Mouse (Mus musculus) lung, embryonic 14.5 days (tissue): ENCODE data around the gene Gm28053. TPM values are rescaled to one million over a fixed set of nuclear protein-coding genes. Genes with fewer than 3 reads are reported as not detected.

ENCODE experiments used
- ATAC-seq: fragments of 200-750 bp; cut with Nextera tagmentation; 2 replicates; pipeline ENCODE4 v1.8.0; 2017; ENCODE audit warnings: mild to moderate bottlenecking, moderate TSS enrichment, moderate library complexity; ENCODE audit not compliant: insufficient read depth
- DNase-seq: peaks from one replicate; pipeline ENCODE4 v3.0.0-alpha.2; 2015
- H3K27ac ChIP-seq: fragments of 300-500 bp; sonication (generic); 2 replicates; pipeline ENCODE4 v1.5.1; 2014; ENCODE audit warnings: low read depth, mild to moderate bottlenecking, moderate library complexity
- H3K27me3 ChIP-seq: fragments of 300-500 bp; sonication (generic); 2 replicates; pipeline ENCODE4 v1.6.1; 2014; ENCODE audit warnings: low read length, control low read depth; ENCODE audit not compliant: insufficient read depth
- H3K36me3 ChIP-seq: fragments of 300-500 bp; sonication (generic); 2 replicates; pipeline ENCODE4 v1.6.1; 2014; ENCODE audit warnings: control low read depth; ENCODE audit not compliant: insufficient read depth
- H3K4me1 ChIP-seq: fragments of 300-500 bp; sonication (generic); 2 replicates; pipeline ENCODE4 v1.6.1; 2014; ENCODE audit warnings: antibody characterized with exemption, control low read depth; ENCODE audit not compliant: insufficient read depth
- H3K4me2 ChIP-seq: fragments of 300-500 bp; sonication (generic); 2 replicates; pipeline ENCODE4 v1.6.1; 2014; ENCODE audit warnings: mild to moderate bottlenecking
- H3K4me3 ChIP-seq: fragments of 300-500 bp; sonication (generic); 2 replicates; pipeline ENCODE4 v1.5.1; 2014; ENCODE audit warnings: low read depth, low read length
- H3K9ac ChIP-seq: fragments of 300-500 bp; sonication (generic); 2 replicates; pipeline ENCODE4 v1.6.1; 2014
- H3K9me3 ChIP-seq: fragments of 300-500 bp; sonication (generic); 2 replicates; pipeline ENCODE4 v1.6.1; 2016; ENCODE audit warnings: low read depth, low read length, control low read depth
- CTCF ChIP-seq: IDR thresholded peaks from 2 replicates; pipeline ENCODE4 v1.5.1; 2016; ENCODE audit warnings: antibody characterized with exemption, low read depth
- WGBS: fragments of 180-500 bp; shearing (Covaris S2); extraction: QIAGEN DNeasy Blood & Tissue Kit; methylation state at CpG from one replicate; pipeline ENCODE4 v1.1.7; 2014; 5-methylcytosine and 5-hydroxymethylcytosine counted together
- polyA plus RNA-seq: library from polyadenylated mRNA; unstranded; fragments of >200 nt; fragmentation: Nextera tagmentation; extraction: Ambion mirVana; gene quantifications from 2 replicates; pipeline ENCODE4 v1.2.1, GENCODE M21; 2014

The Gm28053 gene
- polyA plus RNA-seq, 1 experiment from 2014 or later: 3.8 TPM

GRCm38 (mm10) chr6:48702601-48703000, 15.8 kb upstream of the Gm28053 start:
- H3K4me3 ChIP-seq: no peak overlapping the region
- no peaks in the 10 kb centered on the region for H3K4me1 ChIP-seq
- 66% methylated on average over 5 of the region's 5 CpGs for WGBS
- H3K9ac ChIP-seq: no peak overlapping the region
- no peak overlapping the region for H3K27ac ChIP-seq
- H3K27me3 ChIP-seq: no peaks in the 10 kb centered on the region
- 0 out of 2 replicates have a peak, but pooled peaks cover 5% of the 10 kb centered on the region for H3K36me3 ChIP-seq
- H3K9me3 ChIP-seq: no peaks in the 10 kb centered on the region
- H3K4me2 ChIP-seq: no peak overlapping the region
- no peak for TF ChIP-seq CTCF
- no peak for ATAC-seq
- DNase-seq: no peak

GRCm38 (mm10) chr6:48704146-48704545, 14.3 kb upstream of the Gm28053 start:
- DNase-seq (no peak), ATAC-seq (no peak)
- Histone ChIP-seq H3K4me2 (no peak overlapping the region), H3K27ac (no peak overlapping the region), H3K9ac (no peak overlapping the region), H3K36me3 (0 out of 2 replicates have a peak, but pooled peaks cover 5% of the 10 kb centered on the region), H3K4me3 (no peak overlapping the region), H3K4me1 (no peaks in the 10 kb centered on the region), H3K27me3 (no peaks in the 10 kb centered on the region), H3K9me3 (no peaks in the 10 kb centered on the region)
- TF ChIP-seq CTCF: no peak

GRCm38 (mm10) chr6:48706130-48706529, 12.3 kb upstream of the Gm28053 start:
- Histone ChIP-seq H3K27ac (0 out of 2 replicates have a peak overlapping the region, but pooled peaks have one; percentile 30), H3K4me1 (no peaks in the 10 kb centered on the region), H3K27me3 (no peaks in the 10 kb centered on the region), H3K4me2 (peak overlapping the region; percentile 36), H3K9ac (no peak overlapping the region; the same call in 1 of the 2 replicates), H3K9me3 (no peaks in the 10 kb centered on the region), H3K36me3 (0 out of 2 replicates have a peak, but pooled peaks cover 5% of the 10 kb centered on the region), H3K4me3 (peak overlapping the region; percentile 14; the same call in 1 of the 2 replicates)
- WGBS: 62% methylated on average over 3 of the region's 3 CpGs
- no peak for ATAC-seq
- no peak for TF ChIP-seq CTCF
- DNase-seq: no peak

DNA sequence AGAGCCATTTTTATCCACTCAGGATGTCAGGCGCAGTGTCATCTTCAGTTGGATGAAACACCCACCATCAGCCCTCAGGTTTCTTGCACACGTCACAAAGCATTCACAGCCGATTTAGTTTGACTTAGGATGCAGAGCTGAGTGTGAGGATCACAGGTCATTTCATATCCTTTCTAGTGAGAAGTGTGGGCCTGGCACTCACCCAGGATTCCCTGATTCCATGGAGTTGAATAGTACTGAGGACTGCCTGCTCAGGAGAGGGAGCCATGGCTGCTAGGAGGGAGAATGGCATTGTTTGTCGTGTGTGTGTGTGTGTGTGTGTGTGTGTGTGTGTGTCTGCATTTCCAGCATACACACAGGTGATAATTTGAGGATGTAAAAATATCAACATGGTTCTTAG, 1.9 kb downstream of the Gm28053 start:
- Histone ChIP-seq H3K4me2 (no peak overlapping the region), H3K36me3 (no peaks in the 10 kb centered on the region), H3K27ac (no peak overlapping the region), H3K27me3 (no peaks in the 10 kb centered on the region), H3K9ac (no peak overlapping the region), H3K4me3 (no peak overlapping the region), H3K4me1 (no peaks in the 10 kb centered on the region), H3K9me3 (no peaks in the 10 kb centered on the region)
- ATAC-seq: no peak
- no peak for TF ChIP-seq CTCF
- WGBS: 59% methylated on average over 4 of the region's 4 CpGs
- DNase-seq: no peak

DNA sequence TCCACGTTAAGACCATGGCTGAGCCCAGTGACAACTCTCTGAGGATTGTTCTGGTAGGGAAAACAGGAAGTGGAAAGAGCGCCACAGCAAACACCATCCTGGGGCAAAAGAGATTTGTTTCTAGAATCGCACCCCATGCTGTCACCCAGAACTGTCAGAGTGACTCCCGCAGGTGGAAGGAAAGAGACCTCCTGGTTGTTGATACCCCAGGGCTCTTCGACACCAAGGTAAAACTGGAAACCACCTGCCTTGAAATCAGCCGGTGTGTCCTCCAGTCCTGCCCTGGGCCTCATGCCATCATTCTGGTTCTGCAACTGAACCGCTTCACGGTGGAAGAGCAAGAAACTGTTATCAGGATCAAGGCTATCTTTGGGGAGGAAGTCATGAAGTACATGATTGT, 5.1 kb downstream of the Gm28053 start:
- H3K4me3 ChIP-seq: no peak overlapping the region
- no peak overlapping the region for H3K9ac ChIP-seq
- H3K4me2 ChIP-seq: no peak overlapping the region
- DNase-seq (no peak), ATAC-seq (no peak)
- no peaks in the 10 kb centered on the region for H3K9me3 ChIP-seq
- H3K36me3 ChIP-seq: no peaks in the 10 kb centered on the region
- 71% methylated on average over 8 of the region's 8 CpGs for WGBS
- no peak overlapping the region for H3K27ac ChIP-seq
- no peak for TF ChIP-seq CTCF
- H3K4me1 ChIP-seq: no peaks in the 10 kb centered on the region
- H3K27me3 ChIP-seq: no peaks in the 10 kb centered on the region

GRCm38 (mm10) chr6:48725476-48725875, 7.1 kb downstream of the Gm28053 start:
- Histone ChIP-seq H3K27me3 (no peaks in the 10 kb centered on the region), H3K36me3 (no peaks in the 10 kb centered on the region), H3K4me3 (no peak overlapping the region), H3K4me2 (no peak overlapping the region), H3K9ac (no peak overlapping the region), H3K27ac (no peak overlapping the region), H3K4me1 (no peaks in the 10 kb centered on the region), H3K9me3 (no peaks in the 10 kb centered on the region)
- peak; percentile 85 for ATAC-seq
- peak; percentile 83 for DNase-seq
- 7% methylated on average over 1 of the region's 1 CpGs for WGBS
- no peak for TF ChIP-seq CTCF

GRCm38 (mm10) chr6:48727761-48728160, 9.4 kb downstream of the Gm28053 start:
- Histone ChIP-seq H3K9me3 (no peaks in the 10 kb centered on the region), H3K4me1 (no peaks in the 10 kb centered on the region), H3K4me3 (no peak overlapping the region), H3K36me3 (no peaks in the 10 kb centered on the region), H3K27ac (no peak overlapping the region), H3K9ac (no peak overlapping the region), H3K4me2 (no peak overlapping the region), H3K27me3 (no peaks in the 10 kb centered on the region)
- no peak for TF ChIP-seq CTCF
- 76% methylated on average over 5 of the region's 5 CpGs for WGBS
- DNase-seq (no peak), ATAC-seq (no peak)

- Histone ChIP-seq H3K4me2 (no peak overlapping the region), H3K9ac (no peak overlapping the region), H3K27ac (no peak overlapping the region), H3K36me3 (no peaks in the 10 kb centered on the region), H3K27me3 (no peaks in the 10 kb centered on the region), H3K4me1 (no peaks in the 10 kb centered on the region), H3K9me3 (no peaks in the 10 kb centered on the region), H3K4me3 (no peak overlapping the region)
- no peak for ATAC-seq
- 35% methylated on average over 8 of the region's 8 CpGs for WGBS
- no peak for DNase-seq
- TF ChIP-seq CTCF: no peak
These were observed 14.5 kb downstream of the Gm28053 start for GRCm38 (mm10) chr6:48732864-48733304.
